ENCODE assay signal across 8 mouse cellular contexts in genomic region chr11:35006773-35007567, GRCm38 (mm10).
A peak's percentile ranks its signal among the peaks of the same experiment; 100 is the strongest.
DNase-seq lines count a peak whose midpoint lies in the region; ATAC-seq lines count a peak whose summit lies in the region.

No protein-coding gene starts in this region.

- H3K27me3 ChIP-seq in heart, embryonic 16.5 days (ENCODE audit: control insufficient read depth, insufficient read depth, low read length): 0 out of 2 replicates have a peak, but pooled peaks cover 2% of the 10 kb centered on the region
- H3K27me3 ChIP-seq in embryonic facial prominence, embryonic 14.5 days (replicated peaks; ENCODE audit: control insufficient read depth, insufficient read depth, low read length): no peaks in the 10 kb centered on the region
- H3K27me3 ChIP-seq in liver, embryonic 11.5 days (replicated peaks; ENCODE audit: control insufficient read depth, insufficient read depth, low read length): peaks cover 2% of the 10 kb centered on the region; the same call in 1 of the 2 replicates
- H3K27me3 ChIP-seq in neural tube, embryonic 15.5 days (replicated peaks): 0 out of 2 replicates have a peak, but pooled peaks cover 3% of the 10 kb centered on the region

- peaks cover 8% of the 10 kb centered on the region for H3K4me1 ChIP-seq in heart, embryonic 16.5 days (ENCODE audit: control insufficient read depth, insufficient read depth, low read length)
- H3K4me1 ChIP-seq in embryonic facial prominence, embryonic 14.5 days (ENCODE audit: control insufficient read depth, insufficient read depth, low read length): peaks cover 5% of the 10 kb centered on the region
- H3K4me1 ChIP-seq in liver, embryonic 11.5 days (replicated peaks; ENCODE audit: control insufficient read depth, insufficient read depth, low read length): no peaks in the 10 kb centered on the region; the same call in 1 of the 2 replicates
- peaks cover 22% of the 10 kb centered on the region for H3K4me1 ChIP-seq in neural tube, embryonic 15.5 days

- intact Hi-C loops in left cerebral cortex, postnatal 10 days (cut with DNase I): loop anchor here (10.0 kb wide), 1 partner anchor 398 kb away; no protein-coding TSS in a partner anchor
- intact Hi-C loops in heart, postnatal 36 days (cut with DNase I): no loop called here

- 25% methylated on average over 20 of the region's 20 CpGs for WGBS in heart, embryonic 16.5 days
- WGBS in embryonic facial prominence, embryonic 14.5 days: 33% methylated on average over 20 of the region's 20 CpGs
- WGBS in liver, embryonic 11.5 days: 27% methylated on average over 20 of the region's 20 CpGs
- WGBS in neural tube, embryonic 15.5 days: 21% methylated on average over 20 of the region's 20 CpGs

- no peak for DNase-seq in heart, adult 18-20 months
- peak; percentile 26 for DNase-seq in embryonic facial prominence, embryonic 14.5 days (ENCODE audit: low spot score)
- peak; percentile 34 for DNase-seq in liver, embryonic 11.5 days (ENCODE audit: low spot score)
- no peak for DNase-seq in left cerebral cortex, adult 18-20 months (ENCODE audit: low spot score in 2 of 2)
- DNase-seq in left cerebral cortex, postnatal 10 days (ENCODE audit: extremely low spot score in 1 of 2, low spot score in 2 of 2): no peak
- DNase-seq in heart, postnatal 36 days: no peak

- peak overlapping the region; percentile 27; the same call in 1 of the 2 replicates for H3K4me3 ChIP-seq in heart, embryonic 16.5 days (ENCODE audit: low read length)
- no peak overlapping the region for H3K4me3 ChIP-seq in embryonic facial prominence, embryonic 14.5 days (ENCODE audit: low read depth, low read length)
- H3K4me3 ChIP-seq in liver, embryonic 11.5 days (ENCODE audit: low read depth, low read length): no peak overlapping the region
- no peak overlapping the region for H3K4me3 ChIP-seq in neural tube, embryonic 15.5 days (replicated peaks)

- no peak overlapping the region for H3K27ac ChIP-seq in heart, embryonic 16.5 days (ENCODE audit: low read length)
- no peak overlapping the region for H3K27ac ChIP-seq in embryonic facial prominence, embryonic 14.5 days (replicated peaks; ENCODE audit: low read depth, low read length)
- H3K27ac ChIP-seq in liver, embryonic 11.5 days (ENCODE audit: low read depth, low read length): peak overlapping the region; percentile 32
- H3K27ac ChIP-seq in neural tube, embryonic 15.5 days (replicated peaks): no peak overlapping the region; the same call in 1 of the 2 replicates

- H3K4me2 ChIP-seq in heart, embryonic 16.5 days (ENCODE audit: low read depth, low read length): peak overlapping the region; percentile 64
- 0 out of 2 replicates have a peak overlapping the region, but pooled peaks have one; percentile 23 for H3K4me2 ChIP-seq in embryonic facial prominence, embryonic 14.5 days (ENCODE audit: low read depth, low read length)
- H3K4me2 ChIP-seq in liver, embryonic 11.5 days: peak overlapping the region; percentile 31
- peak overlapping the region; percentile 25 for H3K4me2 ChIP-seq in neural tube, embryonic 15.5 days

- ATAC-seq in heart, embryonic 16.5 days (replicated peaks; ENCODE audit: extremely low read depth, insufficient read depth, low FRiP score): no peak
- ATAC-seq in embryonic facial prominence, embryonic 14.5 days (ENCODE audit: low read depth): no peak
- peak; percentile 56; the same call in 1 of the 2 replicates for ATAC-seq in liver, embryonic 11.5 days (replicated peaks; ENCODE audit: low FRiP score)
- no peak for ATAC-seq in neural tube, embryonic 15.5 days (ENCODE audit: low FRiP score)

- H3K9me3 ChIP-seq in heart, embryonic 16.5 days (replicated peaks; ENCODE audit: control insufficient read depth, low read length): no peaks in the 10 kb centered on the region
- no peaks in the 10 kb centered on the region for H3K9me3 ChIP-seq in embryonic facial prominence, embryonic 14.5 days (ENCODE audit: control insufficient read depth, low read length)
- no peaks in the 10 kb centered on the region for H3K9me3 ChIP-seq in liver, embryonic 11.5 days (ENCODE audit: control insufficient read depth, low read length)
- no peaks in the 10 kb centered on the region for H3K9me3 ChIP-seq in neural tube, embryonic 15.5 days (replicated peaks)

- H3K36me3 ChIP-seq in heart, embryonic 16.5 days (ENCODE audit: control insufficient read depth, insufficient read depth): no peaks in the 10 kb centered on the region
- H3K36me3 ChIP-seq in embryonic facial prominence, embryonic 14.5 days (ENCODE audit: control insufficient read depth, insufficient read depth, low read length): no peaks in the 10 kb centered on the region
- H3K36me3 ChIP-seq in liver, embryonic 11.5 days (ENCODE audit: control insufficient read depth, insufficient read depth, low read length): no peaks in the 10 kb centered on the region
- H3K36me3 ChIP-seq in neural tube, embryonic 15.5 days: no peaks in the 10 kb centered on the region

- peak overlapping the region; percentile 65 for H3K9ac ChIP-seq in heart, embryonic 16.5 days (ENCODE audit: low read length)
- H3K9ac ChIP-seq in embryonic facial prominence, embryonic 14.5 days (ENCODE audit: low read depth, low read length): no peak overlapping the region
- no peak overlapping the region for H3K9ac ChIP-seq in liver, embryonic 11.5 days (ENCODE audit: low read depth, low read length)
- no peak overlapping the region for H3K9ac ChIP-seq in neural tube, embryonic 15.5 days (replicated peaks)

Comparison
In these comparisons a context has a peak if more than half of its experiments do, and no peak if none do; other contexts are left out.
1. DNase-seq: peak in embryonic facial prominence, embryonic 14.5 days (single experiment) and liver, embryonic 11.5 days (single experiment); none in heart, adult 18-20 months (0 of 2), left cerebral cortex, adult 18-20 months (0 of 2), left cerebral cortex, postnatal 10 days (0 of 2) and heart, postnatal 36 days (0 of 2).
2. Peak in every context shown above with its lines, with median percentiles within 50 percentile points of each other: H3K4me2 ChIP-seq.